Mouse (Mus musculus) erythroblast, embryonic 14.5 days (primary cell): Measurements from ENCODE around the gene Krt84. TPM values are rescaled to one million over a fixed set of nuclear protein-coding genes. Genes with fewer than 3 reads are reported as not detected.

Experiments used
- H3K27me3 ChIP-seq: 2 replicates; pipeline ENCODE4 v1.6.1; 2012; ENCODE audit warnings: inconsistent platforms; ENCODE audit not compliant: control insufficient read depth
- H3K36me3 ChIP-seq: 2 replicates; pipeline ENCODE4 v1.6.1; 2012; ENCODE audit warnings: mild to moderate bottlenecking, inconsistent platforms; ENCODE audit not compliant: control insufficient read depth
- H3K4me1 ChIP-seq: 2 replicates; pipeline ENCODE4 v1.6.1; 2012; ENCODE audit warnings: inconsistent platforms; ENCODE audit not compliant: control insufficient read depth
- H3K4me3 ChIP-seq: replicated peaks from 2 replicates; pipeline ENCODE3; 2012; ENCODE audit warnings: moderate library complexity, mild to moderate bottlenecking, inconsistent platforms
- H3K9me3 ChIP-seq: 2 replicates; pipeline ENCODE4 v1.6.1; 2012; ENCODE audit warnings: low read length, inconsistent platforms, mixed read lengths; ENCODE audit not compliant: control insufficient read depth
- GATA1 ChIP-seq: IDR thresholded peaks from 2 replicates; pipeline ENCODE4 v1.6.1; 2012; ENCODE audit warnings: low read length, inconsistent platforms, mixed read lengths
- TAL1 ChIP-seq: IDR thresholded peaks from 3 replicates; pipeline ENCODE4 v1.6.1; 2012; ENCODE audit warnings: low read length, inconsistent platforms, mixed read lengths
- polyA plus RNA-seq: library from polyadenylated mRNA; stranded (reverse); fragments of >175 nt; gene quantifications from 2 replicates; pipeline ENCODE4 v1.2.3, GENCODE M21; 2012

Krt84 gene
- not detected in 2 replicates for polyA plus RNA-seq

- no peak within 1 kb of the TSS for H3K4me3 ChIP-seq
- no peaks in the 10 kb centered on the region for H3K27me3 ChIP-seq
- H3K4me1 ChIP-seq = no peaks in the 10 kb centered on the region
- TF ChIP-seq TAL1 = no peak
- TF ChIP-seq GATA1 = no peak
- no peaks in the 10 kb centered on the region for H3K36me3 ChIP-seq
- H3K9me3 ChIP-seq = no peaks in the 10 kb centered on the region
Observed at GRCm38 (mm10) chr15:101532720-101533119, at the start of gene Krt84. Gene Krt84 (minus strand): TSS chr15:101532820.

- Histone ChIP-seq H3K4me3 (no peak overlapping the region), H3K4me1 (no peaks in the 10 kb centered on the region), H3K36me3 (no peaks in the 10 kb centered on the region), H3K27me3 (0 out of 2 replicates have a peak, but pooled peaks cover 2% of the 10 kb centered on the region), H3K9me3 (no peaks in the 10 kb centered on the region)
- no peak for TF ChIP-seq GATA1
- no peak for TF ChIP-seq TAL1
Observed at GRCm38 (mm10) chr15:101581701-101582100, 49.1 kb upstream of the Krt84 start.

- Histone ChIP-seq H3K4me3 (no peak overlapping the region), H3K27me3 (no peaks in the 10 kb centered on the region), H3K4me1 (no peaks in the 10 kb centered on the region), H3K36me3 (no peaks in the 10 kb centered on the region), H3K9me3 (no peaks in the 10 kb centered on the region)
- TF ChIP-seq TAL1 = no peak
- TF ChIP-seq GATA1 = no peak
Observed at GRCm38 (mm10) chr15:101575506-101575905, 42.9 kb upstream of the Krt84 start.

GRCm38 (mm10) chr15:101573796-101574345 lies 41.3 kb upstream of the Krt84 start, which contains the start of gene Krt75:
Gene Krt75 (minus strand): TSS chr15:101573904.
- H3K27me3 ChIP-seq = no peaks in the 10 kb centered on the region
- TF ChIP-seq GATA1 (no peak), TAL1 (no peak)

GRCm38 (mm10) chr15:101567780-101568179 lies 35.2 kb upstream of the Krt84 start:
- Histone ChIP-seq H3K9me3 (no peaks in the 10 kb centered on the region), H3K27me3 (no peaks in the 10 kb centered on the region), H3K4me1 (no peaks in the 10 kb centered on the region), H3K4me3 (no peak overlapping the region), H3K36me3 (no peaks in the 10 kb centered on the region)
- TF ChIP-seq GATA1 (no peak), TAL1 (no peak)

More at GRCm38 (mm10) chr15:101573796-101574345, 41.3 kb upstream of the Krt84 start, which contains the start of gene Krt75:
- H3K36me3 ChIP-seq = no peaks in the 10 kb centered on the region
- H3K4me1 ChIP-seq = no peaks in the 10 kb centered on the region
- H3K9me3 ChIP-seq = no peaks in the 10 kb centered on the region
- H3K4me3 ChIP-seq = no peak within 1 kb of the TSS

- TF ChIP-seq TAL1 (no peak), GATA1 (no peak)
- Histone ChIP-seq H3K4me1 (no peaks in the 10 kb centered on the region), H3K36me3 (no peaks in the 10 kb centered on the region), H3K27me3 (no peaks in the 10 kb centered on the region), H3K4me3 (no peak within 1 kb of the TSS), H3K9me3 (no peaks in the 10 kb centered on the region)
Observed at GRCm38 (mm10) chr15:101562850-101563249, 30.2 kb upstream of the Krt84 start, which contains the start of gene Krt90. Gene Krt90 (minus strand): TSS chr15:101562950.

- TF ChIP-seq TAL1 (no peak), GATA1 (no peak)
- Histone ChIP-seq H3K9me3 (no peaks in the 10 kb centered on the region), H3K27me3 (peaks cover 2% of the 10 kb centered on the region; the same call in 1 of the 2 replicates)
Observed at GRCm38 (mm10) chr15:101558034-101558646, 25.5 kb upstream of the Krt84 start.

DNA sequence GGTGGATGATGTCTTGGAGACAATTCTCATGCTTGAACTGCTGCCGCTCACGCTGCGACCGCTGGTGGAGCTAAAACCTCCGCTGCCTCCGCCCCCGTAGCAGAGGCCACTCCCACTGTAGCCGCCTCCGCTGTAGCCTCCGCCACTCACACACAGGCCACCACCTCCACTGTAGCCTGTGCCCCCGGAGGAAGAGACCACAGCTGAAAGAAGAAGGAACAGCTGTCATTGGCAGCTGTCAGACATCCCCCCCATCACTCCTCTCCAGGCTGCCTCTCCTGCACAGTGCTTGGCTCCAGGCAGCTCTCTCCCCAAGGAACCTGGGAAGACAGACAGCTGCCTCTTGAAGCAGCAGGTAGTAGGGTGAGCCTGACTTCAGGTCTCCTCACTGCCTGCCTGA lies 20.5 kb upstream of the Krt84 start:
- Histone ChIP-seq H3K9me3 (no peaks in the 10 kb centered on the region), H3K4me1 (no peaks in the 10 kb centered on the region), H3K4me3 (no peak overlapping the region), H3K27me3 (peaks cover 7% of the 10 kb centered on the region), H3K36me3 (no peaks in the 10 kb centered on the region)
- TF ChIP-seq TAL1 (no peak), GATA1 (no peak)

More at GRCm38 (mm10) chr15:101558034-101558646, 25.5 kb upstream of the Krt84 start:
- Histone ChIP-seq H3K36me3 (no peaks in the 10 kb centered on the region), H3K4me1 (no peaks in the 10 kb centered on the region), H3K4me3 (no peak overlapping the region)

DNA sequence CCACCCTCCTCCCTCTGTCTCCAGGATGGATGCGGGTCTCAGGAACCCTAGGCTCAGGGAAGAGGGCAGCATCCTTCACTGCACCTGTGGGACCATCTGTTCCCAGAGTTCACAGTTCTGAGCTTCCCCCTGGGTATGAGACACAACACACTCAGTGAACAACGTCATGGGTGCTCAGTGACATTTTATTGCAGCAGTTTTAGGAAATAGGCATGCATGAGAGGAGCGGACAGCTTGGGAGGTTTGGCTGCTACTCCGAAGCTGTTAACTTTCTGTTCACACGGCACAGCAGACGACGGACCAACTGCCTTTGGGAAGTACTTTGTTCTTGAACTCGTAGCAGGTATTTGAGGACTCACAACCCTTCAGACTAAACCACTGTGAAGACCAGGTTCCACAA lies 19.6 kb upstream of the Krt84 start:
- no peaks in the 10 kb centered on the region for H3K9me3 ChIP-seq
- TF ChIP-seq TAL1 (no peak), GATA1 (no peak)
- H3K4me1 ChIP-seq = no peaks in the 10 kb centered on the region
- no peak overlapping the region for H3K4me3 ChIP-seq
- H3K36me3 ChIP-seq = no peaks in the 10 kb centered on the region
- peaks cover 7% of the 10 kb centered on the region for H3K27me3 ChIP-seq

GRCm38 (mm10) chr15:101550567-101550966 lies 17.9 kb upstream of the Krt84 start, which contains the start of gene Krt82:
Gene Krt82 (minus strand): TSS chr15:101550667.
- TF ChIP-seq GATA1 (no peak), TAL1 (no peak)
- Histone ChIP-seq H3K4me1 (no peaks in the 10 kb centered on the region), H3K36me3 (no peaks in the 10 kb centered on the region), H3K4me3 (no peak within 1 kb of the TSS), H3K9me3 (no peaks in the 10 kb centered on the region), H3K27me3 (peaks cover 7% of the 10 kb centered on the region)
